Mouse (Mus musculus): Measurements from ENCODE around the gene Myoz2.

DNA sequence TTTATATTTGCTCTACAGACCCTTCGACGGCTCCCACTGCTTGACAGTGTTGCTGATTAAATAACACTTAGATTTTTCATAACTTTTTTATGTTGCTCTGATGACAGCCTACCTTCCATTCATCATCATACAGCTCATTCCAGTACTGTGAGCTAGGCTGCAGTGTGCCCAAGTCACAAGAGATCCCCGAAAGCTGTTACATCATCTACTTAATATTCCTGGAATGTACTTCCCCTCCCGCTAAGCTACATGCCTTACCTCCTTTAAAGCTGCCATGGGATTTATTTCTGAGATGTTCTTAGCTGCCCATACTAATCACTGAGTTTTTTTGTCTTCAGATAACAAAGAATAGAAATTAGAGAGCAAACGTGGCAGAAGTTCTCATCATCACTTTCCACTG, 19.4 kb upstream of the Myoz2 start:
- TF ChIP-seq CTCF (IDR thresholded peaks at IDR 0.05; ENCODE audit: borderline replicate concordance, extremely low read depth, insufficient read depth, insufficient read length) (no peak), POLR2A (IDR thresholded peaks at IDR 0.05; ENCODE audit: borderline replicate concordance, extremely low read depth, insufficient read depth, insufficient read length, poor library complexity, severe bottlenecking) (no peak)

All from brain, embryonic 14.5 days (tissue).